Mouse (Mus musculus) small intestine, adult 2 months (tissue): ENCODE data around the gene Cltc. TPM values are rescaled to one million over a fixed set of nuclear protein-coding genes. Genes with fewer than 3 reads are reported as not detected.

ENCODE experiments used
- H3K27ac ChIP-seq: fragments of 200-500 bp; 2 replicates; pipeline ENCODE4 v1.5.1; 2012; ENCODE audit warnings: low read depth, low read length, control low read depth, inconsistent platforms; ENCODE audit not compliant: insufficient read depth
- H3K27me3 ChIP-seq: fragments of 200-500 bp; 2 replicates; pipeline ENCODE4 v1.6.1; 2012; ENCODE audit warnings: mild to moderate bottlenecking, moderate library complexity, low read length, inconsistent platforms; ENCODE audit not compliant: control insufficient read depth, insufficient read depth
- H3K36me3 ChIP-seq: fragments of 200-500 bp; 2 replicates; pipeline ENCODE4 v1.6.1; 2012; ENCODE audit warnings: mild to moderate bottlenecking, low read length, control low read depth, inconsistent platforms; ENCODE audit not compliant: control insufficient read depth, insufficient read depth
- H3K4me1 ChIP-seq: fragments of 200-500 bp; 2 replicates; pipeline ENCODE4 v1.6.1; 2012; ENCODE audit warnings: low read length, inconsistent platforms, mixed read lengths; ENCODE audit not compliant: control insufficient read depth, insufficient read depth, insufficient read length
- H3K4me3 ChIP-seq: fragments of 200-500 bp; 2 replicates; pipeline ENCODE4 v1.5.1; 2012; ENCODE audit warnings: low read depth, mild to moderate bottlenecking, control low read depth, inconsistent platforms, low read length, moderate library complexity
- CTCF ChIP-seq: fragments of 200-500 bp; IDR thresholded peaks from 2 replicates; pipeline ENCODE4 v1.5.1; 2012; ENCODE audit warnings: low read depth, mild to moderate bottlenecking, control low read depth, inconsistent platforms, low read length, moderate library complexity, mixed read lengths; ENCODE audit not compliant: insufficient replicate concordance, insufficient read length; ENCODE audit errors: extremely low read depth
- POLR2A ChIP-seq: fragments of 200-500 bp; IDR thresholded peaks from 2 replicates; pipeline ENCODE4 v1.6.1; 2012; ENCODE audit warnings: low read depth, mild to moderate bottlenecking, control low read depth, inconsistent platforms, low read length, moderate library complexity
- WGBS: fragments of 180-500 bp; shearing (Covaris S2); methylation state at CpG from one replicate; pipeline ENCODE4 v1.1.7; 2018; 5-methylcytosine and 5-hydroxymethylcytosine counted together
- polyA plus RNA-seq: library from polyadenylated mRNA; depleted of rRNA; stranded (reverse); fragments of >200 nt; gene quantifications from 2 replicates; pipeline ENCODE4 v1.2.3, GENCODE M21; 2012

Cltc gene
- polyA plus RNA-seq, 1 experiment = 74.8 TPM

DNA sequence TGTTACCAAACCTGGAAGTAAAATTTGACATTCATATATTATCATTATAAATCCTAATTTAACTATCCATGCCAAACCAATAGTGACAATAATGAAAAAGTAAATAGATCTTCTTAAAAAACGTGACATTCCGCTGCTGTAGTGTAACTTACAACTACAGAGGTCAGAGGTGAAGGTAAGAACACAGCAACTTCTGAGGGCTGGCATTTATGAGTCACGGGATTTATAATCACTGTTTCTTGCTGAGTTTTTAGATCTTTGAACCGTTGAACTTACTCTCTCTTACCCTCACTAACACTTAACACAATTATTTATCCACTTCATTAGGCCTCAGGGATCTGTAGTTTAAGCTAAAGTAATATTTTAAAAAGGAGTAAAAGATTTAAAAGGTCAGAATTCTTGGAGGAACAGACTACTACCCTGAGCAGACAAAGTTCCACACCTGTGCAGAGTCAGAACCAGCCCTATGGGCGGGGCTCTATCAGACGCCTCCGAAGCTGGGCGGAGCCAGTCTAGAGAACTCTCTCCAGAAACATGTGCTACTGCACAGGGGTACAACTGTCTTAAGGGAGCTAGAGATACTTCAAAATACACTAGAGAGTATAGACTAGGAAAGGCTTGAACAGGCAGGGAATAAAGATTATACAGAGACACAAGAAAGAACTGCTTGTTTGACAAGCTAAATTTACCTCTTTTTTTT lies 19.9 kb downstream of the Cltc start:
- TF ChIP-seq POLR2A (no peak), CTCF (no peak)
- Histone ChIP-seq H3K4me3 (no peak overlapping the region), H3K36me3 (peaks cover 24% of the 10 kb centered on the region), H3K27ac (peak overlapping the region; percentile 72; the same call in 1 of the 2 replicates), H3K4me1 (peaks cover 13% of the 10 kb centered on the region), H3K27me3 (no peaks in the 10 kb centered on the region)
- WGBS = 21% methylated on average over 8 of the region's 8 CpGs

- Histone ChIP-seq H3K27me3 (no peaks in the 10 kb centered on the region), H3K27ac (no peak overlapping the region), H3K4me3 (no peak overlapping the region), H3K36me3 (peaks cover 41% of the 10 kb centered on the region), H3K4me1 (peaks cover 8% of the 10 kb centered on the region; the same call in 1 of the 2 replicates)
- no peak for TF ChIP-seq POLR2A
- no peak for TF ChIP-seq CTCF
- WGBS = 86% methylated on average over 4 of the region's 4 CpGs
Measured at GRCm38 (mm10) chr11:86734993-86735392, 22.4 kb downstream of the Cltc start.

DNA sequence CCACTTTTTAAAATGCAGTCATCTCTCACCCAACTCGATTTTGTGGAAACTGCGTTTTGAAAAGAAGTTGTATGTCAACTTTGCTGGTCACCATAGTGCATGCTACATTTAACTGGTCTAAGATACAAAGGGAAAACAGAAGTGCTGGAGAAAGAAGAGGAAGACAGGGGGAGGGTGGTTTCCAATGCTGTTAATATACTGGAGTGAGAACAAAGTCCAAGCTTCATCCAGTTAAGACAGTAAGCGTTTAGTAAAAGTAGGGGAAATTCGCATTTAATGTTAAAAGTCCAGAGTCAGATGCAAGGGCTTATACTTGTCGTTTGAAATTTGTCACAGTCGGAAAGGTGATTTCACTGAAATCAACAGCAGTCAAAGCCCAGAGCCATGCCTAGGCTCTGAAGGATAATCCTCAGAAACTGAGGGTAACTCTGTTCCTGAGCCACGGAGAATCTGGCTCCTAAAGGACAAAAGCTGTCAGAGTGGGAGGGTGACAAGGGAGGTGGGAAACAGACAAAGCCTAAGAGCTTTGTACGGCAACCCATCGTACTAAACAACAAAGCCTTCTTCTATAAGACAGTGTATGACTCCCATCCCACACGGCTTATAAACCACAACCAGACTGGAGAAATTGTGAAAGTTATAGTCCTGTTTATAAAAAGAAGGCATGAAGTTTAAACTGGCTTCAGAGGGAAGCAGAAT lies 23.0 kb downstream of the Cltc start:
- peaks cover 8% of the 10 kb centered on the region; the same call in 1 of the 2 replicates for H3K4me1 ChIP-seq
- 42% methylated on average over 10 of the region's 10 CpGs for WGBS
- peaks cover 44% of the 10 kb centered on the region for H3K36me3 ChIP-seq
- no peaks in the 10 kb centered on the region for H3K27me3 ChIP-seq
- H3K4me3 ChIP-seq = no peak overlapping the region
- TF ChIP-seq POLR2A (no peak), CTCF (no peak)
- peak overlapping the region; percentile 73; the same call in 1 of the 2 replicates for H3K27ac ChIP-seq

DNA sequence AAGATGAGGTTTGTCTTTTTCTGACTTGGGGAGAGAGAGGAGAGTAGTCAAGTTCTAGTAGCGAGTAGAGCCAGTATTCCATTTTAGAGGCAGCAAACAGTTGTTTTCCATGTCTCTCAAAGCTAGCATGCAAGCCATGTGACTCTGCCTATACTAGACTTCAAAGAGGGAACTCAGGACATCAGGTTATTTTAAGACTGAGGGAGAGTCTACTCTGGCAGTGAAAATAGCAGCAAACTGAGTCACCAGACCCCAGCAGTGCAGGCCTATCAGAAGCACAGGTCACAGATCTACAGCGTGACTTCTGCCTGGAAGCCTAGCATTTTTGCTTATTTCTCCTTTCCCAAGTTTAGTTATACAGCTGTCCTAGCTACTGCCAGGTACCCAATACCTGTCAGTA lies 25.9 kb downstream of the Cltc start:
- Histone ChIP-seq H3K4me3 (no peak overlapping the region), H3K4me1 (peaks cover 2% of the 10 kb centered on the region; the same call in 1 of the 2 replicates), H3K27me3 (no peaks in the 10 kb centered on the region), H3K36me3 (peaks cover 58% of the 10 kb centered on the region), H3K27ac (no peak overlapping the region)
- WGBS = 90% methylated on average over 2 of the region's 2 CpGs
- no peak for TF ChIP-seq POLR2A
- TF ChIP-seq CTCF = no peak

DNA sequence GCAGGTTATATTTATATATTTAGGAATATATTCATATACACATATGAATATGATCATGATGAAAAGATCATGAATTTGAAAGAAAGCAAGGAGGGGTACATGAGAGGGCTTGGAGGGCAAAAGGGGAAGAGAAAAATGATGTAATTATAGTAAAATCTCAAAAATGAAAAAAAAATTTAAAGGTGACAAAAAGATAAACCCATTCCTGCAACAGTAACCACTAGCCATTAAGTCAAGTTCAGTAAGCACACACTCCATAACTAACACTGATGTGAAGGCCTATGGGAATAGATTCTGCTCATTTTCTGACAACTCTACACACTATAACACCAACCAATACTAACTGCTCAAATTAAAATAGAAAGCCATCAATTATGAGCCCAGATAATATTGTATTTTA lies 31.8 kb downstream of the Cltc start:
- peaks cover 61% of the 10 kb centered on the region for H3K36me3 ChIP-seq
- TF ChIP-seq POLR2A (no peak), CTCF (no peak)

DNA sequence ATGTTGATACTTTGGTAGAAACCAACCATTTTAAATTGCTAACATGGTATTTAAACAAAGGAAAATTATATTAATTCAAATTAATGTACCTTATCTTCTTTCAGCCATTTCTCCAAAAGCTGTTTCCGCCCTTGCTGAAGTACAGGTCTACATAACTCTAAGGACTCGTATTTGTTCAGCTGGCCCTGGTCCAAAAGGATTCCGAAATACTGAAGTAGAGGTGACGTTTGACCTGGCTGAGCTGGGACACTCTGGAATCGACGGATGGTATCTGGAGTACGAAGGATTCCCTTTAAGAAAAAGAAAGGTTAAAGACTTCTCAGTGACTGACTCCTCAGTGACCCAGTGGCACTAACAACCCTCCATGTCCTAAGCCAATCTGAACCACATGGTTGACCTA lies 32.4 kb downstream of the Cltc start:
- 56% methylated on average over 7 of the region's 7 CpGs for WGBS
- H3K27ac ChIP-seq = no peak overlapping the region
- H3K27me3 ChIP-seq = no peaks in the 10 kb centered on the region
- TF ChIP-seq CTCF (no peak), POLR2A (no peak)
- no peaks in the 10 kb centered on the region for H3K4me1 ChIP-seq
- peaks cover 62% of the 10 kb centered on the region for H3K36me3 ChIP-seq
- H3K4me3 ChIP-seq = no peak overlapping the region

More for the DNA sequence above, 31.8 kb downstream of the Cltc start:
- no peaks in the 10 kb centered on the region for H3K4me1 ChIP-seq
- no peak overlapping the region for H3K4me3 ChIP-seq
- H3K27ac ChIP-seq = no peak overlapping the region
- H3K27me3 ChIP-seq = no peaks in the 10 kb centered on the region

- H3K4me3 ChIP-seq = no peak overlapping the region
- TF ChIP-seq CTCF = no peak
- no peak for TF ChIP-seq POLR2A
- H3K27ac ChIP-seq = no peak overlapping the region
- H3K27me3 ChIP-seq = no peaks in the 10 kb centered on the region
- 76% methylated on average over 3 of the region's 3 CpGs for WGBS
- H3K4me1 ChIP-seq = no peaks in the 10 kb centered on the region
- H3K36me3 ChIP-seq = peaks cover 65% of the 10 kb centered on the region
Measured at GRCm38 (mm10) chr11:86724004-86724403, 33.4 kb downstream of the Cltc start.
